Mouse (Mus musculus): ENCODE data around the gene Aars. TPM values are rescaled to one million over a fixed set of nuclear protein-coding genes. Genes with fewer than 3 reads are reported as not detected.
A peak's percentile ranks its signal among the peaks of the same experiment; 100 is the strongest.

The Aars gene
- polyA plus RNA-seq, 2 experiments: 46.9 to 50.5 TPM

GRCm38 (mm10) chr8:111030045-111030444, 2.9 kb upstream of the Aars start:
- Histone ChIP-seq H3K27me3 (ENCODE audit: control insufficient read depth, insufficient read depth, low read length) (no peaks in the 10 kb centered on the region), H3K36me3 (ENCODE audit: control insufficient read depth, insufficient read depth, low read length) (no peaks in the 10 kb centered on the region), H3K27ac (replicated peaks; ENCODE audit: low read depth, low read length) (no peak overlapping the region), H3K4me2 (replicated peaks; ENCODE audit: low read depth, low read length, severe bottlenecking) (no peak overlapping the region), H3K4me3 (replicated peaks; ENCODE audit: low read length) (no peak overlapping the region), H3K4me1 (ENCODE audit: control insufficient read depth, insufficient read depth, low read length) (peaks cover 9% of the 10 kb centered on the region), H3K9ac (ENCODE audit: low read depth, low read length, severe bottlenecking) (no peak overlapping the region), H3K9me3 (ENCODE audit: control insufficient read depth, low read length) (no peaks in the 10 kb centered on the region)
- TF ChIP-seq POLR2A (IDR thresholded peaks at IDR 0.05; ENCODE audit: borderline replicate concordance, extremely low read depth, insufficient read depth, insufficient read length): no peak
- DNase-seq (ENCODE audit: low spot score): no peak
- ATAC-seq (ENCODE audit: low FRiP score, low read depth): no peak
- 77% methylated on average over 6 of the region's 6 CpGs for WGBS

GRCm38 (mm10) chr8:111031572-111031971, 1.4 kb upstream of the Aars start, which contains the start of gene Ddx19b:
TSS of gene Ddx19b (minus strand) at chr8:111031751.
- TF ChIP-seq POLR2A (IDR thresholded peaks at IDR 0.05; ENCODE audit: borderline replicate concordance, extremely low read depth, insufficient read depth, insufficient read length): no peak
- Histone ChIP-seq H3K4me1 (ENCODE audit: control insufficient read depth, insufficient read depth, low read length) (peaks cover 13% of the 10 kb centered on the region), H3K4me2 (replicated peaks; ENCODE audit: low read depth, low read length, severe bottlenecking) (no peak within 1 kb of the TSS), H3K36me3 (ENCODE audit: control insufficient read depth, insufficient read depth, low read length) (no peaks in the 10 kb centered on the region; the same call in 1 of the 2 replicates), H3K9ac (ENCODE audit: low read depth, low read length, severe bottlenecking) (no peak within 1 kb of the TSS), H3K27ac (replicated peaks; ENCODE audit: low read depth, low read length) (no peak within 1 kb of the TSS), H3K4me3 (replicated peaks; ENCODE audit: low read length) (no peak within 1 kb of the TSS), H3K9me3 (ENCODE audit: control insufficient read depth, low read length) (no peaks in the 10 kb centered on the region), H3K27me3 (ENCODE audit: control insufficient read depth, insufficient read depth, low read length) (no peaks in the 10 kb centered on the region)
- WGBS: 94% methylated on average over 19 of the region's 19 CpGs
- DNase-seq (ENCODE audit: low spot score): no peak
- no peak for ATAC-seq (ENCODE audit: low FRiP score, low read depth)

GRCm38 (mm10) chr8:111033482-111034215, 705 bp downstream of the Aars start:
- peak; percentile 100 for DNase-seq (ENCODE audit: low spot score)

GRCm38 (mm10) chr8:111034276-111034675, 1.3 kb downstream of the Aars start:
- H3K9ac ChIP-seq (ENCODE audit: low read depth, low read length, severe bottlenecking): peak overlapping the region; percentile 73
- ATAC-seq (ENCODE audit: low FRiP score, low read depth) (no peak), DNase-seq (ENCODE audit: low spot score) (no peak)
- H3K27ac ChIP-seq (replicated peaks; ENCODE audit: low read depth, low read length): peak overlapping the region; percentile 69
- H3K36me3 ChIP-seq (ENCODE audit: control insufficient read depth, insufficient read depth, low read length): peaks cover 24% of the 10 kb centered on the region
- peak overlapping the region; percentile 69 for H3K4me2 ChIP-seq (replicated peaks; ENCODE audit: low read depth, low read length, severe bottlenecking)
- H3K4me3 ChIP-seq (replicated peaks; ENCODE audit: low read length): peak overlapping the region; percentile 75
- TF ChIP-seq POLR2A (IDR thresholded peaks at IDR 0.05; ENCODE audit: borderline replicate concordance, extremely low read depth, insufficient read depth, insufficient read length): no peak
- 17% methylated on average over 12 of the region's 12 CpGs for WGBS
- H3K4me1 ChIP-seq (ENCODE audit: control insufficient read depth, insufficient read depth, low read length): peaks cover 10% of the 10 kb centered on the region
- H3K27me3 ChIP-seq (ENCODE audit: control insufficient read depth, insufficient read depth, low read length): no peaks in the 10 kb centered on the region
- no peaks in the 10 kb centered on the region for H3K9me3 ChIP-seq (ENCODE audit: control insufficient read depth, low read length)

More at GRCm38 (mm10) chr8:111033482-111034215, 705 bp downstream of the Aars start:
- Histone ChIP-seq H3K27ac (replicated peaks; ENCODE audit: low read depth, low read length) (peak overlapping the region; percentile 69), H3K27me3 (ENCODE audit: control insufficient read depth, insufficient read depth, low read length) (no peaks in the 10 kb centered on the region), H3K4me2 (replicated peaks; ENCODE audit: low read depth, low read length, severe bottlenecking) (peak overlapping the region; percentile 69), H3K4me1 (ENCODE audit: control insufficient read depth, insufficient read depth, low read length) (peaks cover 10% of the 10 kb centered on the region), H3K9me3 (ENCODE audit: control insufficient read depth, low read length) (no peaks in the 10 kb centered on the region), H3K4me3 (replicated peaks; ENCODE audit: low read length) (peak overlapping the region; percentile 75), H3K9ac (ENCODE audit: low read depth, low read length, severe bottlenecking) (peak overlapping the region; percentile 73), H3K36me3 (ENCODE audit: control insufficient read depth, insufficient read depth, low read length) (peaks cover 18% of the 10 kb centered on the region)
- WGBS: 6% methylated on average over 37 of the region's 37 CpGs
- ATAC-seq (ENCODE audit: low FRiP score, low read depth): peak; percentile 100
- no peak for TF ChIP-seq POLR2A (IDR thresholded peaks at IDR 0.05; ENCODE audit: borderline replicate concordance, extremely low read depth, insufficient read depth, insufficient read length)

- H3K36me3 ChIP-seq (ENCODE audit: control insufficient read depth, insufficient read depth, low read length): peaks cover 43% of the 10 kb centered on the region
- ATAC-seq (ENCODE audit: low FRiP score, low read depth) (no peak), DNase-seq (ENCODE audit: low spot score) (no peak)
- no peaks in the 10 kb centered on the region for H3K9me3 ChIP-seq (ENCODE audit: control insufficient read depth, low read length)
- WGBS: 96% methylated on average over 15 of the region's 15 CpGs
- H3K9ac ChIP-seq (ENCODE audit: low read depth, low read length, severe bottlenecking): no peak overlapping the region
- no peaks in the 10 kb centered on the region for H3K27me3 ChIP-seq (ENCODE audit: control insufficient read depth, insufficient read depth, low read length)
- H3K4me3 ChIP-seq (replicated peaks; ENCODE audit: low read length): no peak overlapping the region
- TF ChIP-seq POLR2A (IDR thresholded peaks at IDR 0.05; ENCODE audit: borderline replicate concordance, extremely low read depth, insufficient read depth, insufficient read length): no peak
- H3K4me2 ChIP-seq (replicated peaks; ENCODE audit: low read depth, low read length, severe bottlenecking): no peak overlapping the region
- peaks cover 10% of the 10 kb centered on the region for H3K4me1 ChIP-seq (ENCODE audit: control insufficient read depth, insufficient read depth, low read length)
- H3K27ac ChIP-seq (replicated peaks; ENCODE audit: low read depth, low read length): no peak overlapping the region
Measured at GRCm38 (mm10) chr8:111036591-111036990, 3.6 kb downstream of the Aars start.
